Mouse (Mus musculus) adrenal gland, postnatal 36 days (tissue): ENCODE results near the gene Per1. TPM values are rescaled to one million over a fixed set of nuclear protein-coding genes. Genes with fewer than 3 reads are reported as not detected.

Experiments
- DNase-seq, 2 experiments: peaks; one replicate each; pipeline ENCODE4 v3.0.0; 2021; ENCODE audit warnings: mixed read lengths in 1 of 2
- total RNA-seq, 2 experiments: library from RNA; stranded (reverse); gene quantifications; 2 replicates each; pipeline ENCODE4 v1.2.3; 2021

Per1 gene
- total RNA-seq, 2 experiments from 2014 or later: 112 to 153 TPM

- DNase-seq: no peak
These were observed 30.5 kb upstream of the Per1 start for GRCm38 (mm10) chr11:69064259-69065133.

DNA sequence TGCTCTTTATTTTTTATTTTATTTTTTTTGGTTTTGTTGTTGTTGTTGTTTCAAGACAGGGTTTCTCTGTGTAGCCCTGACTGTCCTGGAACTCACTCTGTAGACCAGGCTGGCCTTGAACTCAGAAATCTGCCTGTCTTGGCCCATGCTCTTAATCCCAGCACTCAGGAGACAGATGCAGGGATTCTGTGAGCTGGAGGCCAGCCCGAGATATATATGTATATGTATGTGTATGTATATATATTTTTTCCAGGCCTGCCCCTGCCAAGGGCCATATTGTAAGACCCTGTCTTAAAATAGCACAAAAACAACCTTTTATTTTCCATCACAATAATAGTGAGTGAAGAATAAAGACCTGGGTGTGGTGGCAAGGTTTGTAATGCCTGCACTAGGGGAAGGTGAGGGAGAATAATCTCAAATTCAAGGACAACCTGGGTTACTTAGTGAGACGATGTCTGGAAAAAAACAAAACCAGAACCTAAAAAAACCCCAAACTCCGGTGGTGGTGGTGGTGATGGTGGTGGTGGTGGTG, 29.6 kb upstream of the Per1 start:
- no peak for DNase-seq

GRCm38 (mm10) chr11:69066163-69066861, 28.7 kb upstream of the Per1 start:
- peak; percentile 75 to 77 for DNase-seq

GRCm38 (mm10) chr11:69066956-69067355, 28.1 kb upstream of the Per1 start:
- peak; percentile 91 to 92 for DNase-seq

DNA sequence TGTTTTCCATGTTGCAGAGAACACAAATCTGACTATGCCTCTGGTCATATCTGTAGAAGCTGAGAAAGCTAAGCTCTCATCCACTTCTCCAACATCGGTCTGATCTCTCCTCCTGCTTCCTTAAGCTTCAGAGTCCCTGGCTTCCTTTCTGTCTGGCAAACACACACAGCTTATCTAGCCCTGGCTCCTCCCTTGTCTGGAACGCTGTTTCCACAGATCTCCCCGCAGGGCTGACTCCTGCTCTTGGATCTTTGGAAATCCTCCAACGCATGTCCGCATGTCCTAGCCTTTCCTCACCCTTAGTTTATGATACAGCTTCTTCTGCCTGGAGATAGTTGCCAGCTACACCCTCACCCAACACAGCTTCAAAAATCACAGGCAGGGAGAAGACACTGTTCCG, 27.4 kb upstream of the Per1 start:
- DNase-seq: peak; percentile 60 to 62

DNA sequence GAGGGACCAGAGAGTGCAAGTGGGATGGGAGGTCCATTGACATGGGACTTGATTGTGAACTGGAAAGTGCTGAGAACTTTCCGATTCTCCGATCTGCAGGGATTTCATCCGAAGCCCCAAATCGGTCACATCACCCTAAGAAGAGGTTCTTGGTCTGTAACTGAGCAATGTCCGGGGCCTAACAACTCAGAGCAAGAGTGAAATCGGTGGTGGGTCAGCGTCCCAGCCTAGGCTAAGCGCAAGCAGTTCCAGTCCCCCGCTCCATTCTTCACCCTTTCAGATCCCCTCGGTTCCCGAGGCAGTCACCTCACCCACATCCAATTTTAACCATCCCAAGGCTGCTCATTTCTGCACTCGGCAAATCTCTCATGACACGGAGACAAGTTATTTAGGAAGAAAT, 24.9 kb upstream of the Per1 start:
- DNase-seq: no peak

GRCm38 (mm10) chr11:69070590-69071222, 24.3 kb upstream of the Per1 start, which contains the start of gene Tmem107:
Gene Tmem107, plus strand, starts transcription at chr11:69070806.
- peak; percentile 94 to 96 for DNase-seq

DNA sequence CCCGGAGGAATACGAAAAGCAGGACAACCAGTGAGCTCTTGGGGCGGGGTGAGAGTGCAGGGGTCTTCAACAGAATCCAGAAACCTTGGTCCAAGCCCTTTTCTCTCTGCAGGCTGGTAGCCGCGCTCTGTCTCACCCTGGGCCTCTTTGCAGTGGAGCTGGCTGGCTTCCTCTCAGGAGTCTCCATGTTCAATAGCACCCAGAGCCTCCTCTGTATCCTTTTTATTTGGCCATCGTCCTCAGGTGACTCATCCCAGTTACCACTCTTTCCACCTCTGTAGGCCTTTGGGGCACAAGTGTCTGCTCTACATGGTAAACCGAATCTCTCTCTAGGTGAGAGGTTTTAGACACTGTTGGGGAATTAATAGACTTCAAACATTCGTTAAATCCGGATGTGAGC, 23.8 kb upstream of the Per1 start:
- peak in 1 of 2 experiments; percentile 40 for DNase-seq

DNA sequence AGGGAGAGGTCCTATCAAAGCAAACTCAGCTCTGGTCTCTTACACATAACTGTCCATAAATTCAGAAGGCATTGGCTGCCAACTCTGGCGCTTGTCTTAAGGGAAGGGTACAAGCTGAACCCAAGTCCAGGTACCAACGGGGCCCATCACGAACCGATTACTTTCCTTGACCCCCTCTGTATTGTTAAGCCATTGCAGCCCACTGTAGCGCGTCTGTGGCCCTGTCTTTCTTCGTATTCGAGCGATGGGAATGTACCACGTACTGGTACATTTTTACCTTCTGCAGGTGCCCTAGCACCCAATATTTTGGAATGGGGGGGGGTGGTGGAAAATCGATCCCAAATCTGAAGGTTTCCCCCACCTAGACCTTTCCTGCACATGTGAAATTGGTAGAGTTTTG, 22.8 kb upstream of the Per1 start:
- no peak for DNase-seq

GRCm38 (mm10) chr11:69072666-69073064, 22.4 kb upstream of the Per1 start:
- no peak for DNase-seq

GRCm38 (mm10) chr11:69073065-69073888, 21.7 kb upstream of the Per1 start:
- peak; percentile 76 to 83 for DNase-seq

DNA sequence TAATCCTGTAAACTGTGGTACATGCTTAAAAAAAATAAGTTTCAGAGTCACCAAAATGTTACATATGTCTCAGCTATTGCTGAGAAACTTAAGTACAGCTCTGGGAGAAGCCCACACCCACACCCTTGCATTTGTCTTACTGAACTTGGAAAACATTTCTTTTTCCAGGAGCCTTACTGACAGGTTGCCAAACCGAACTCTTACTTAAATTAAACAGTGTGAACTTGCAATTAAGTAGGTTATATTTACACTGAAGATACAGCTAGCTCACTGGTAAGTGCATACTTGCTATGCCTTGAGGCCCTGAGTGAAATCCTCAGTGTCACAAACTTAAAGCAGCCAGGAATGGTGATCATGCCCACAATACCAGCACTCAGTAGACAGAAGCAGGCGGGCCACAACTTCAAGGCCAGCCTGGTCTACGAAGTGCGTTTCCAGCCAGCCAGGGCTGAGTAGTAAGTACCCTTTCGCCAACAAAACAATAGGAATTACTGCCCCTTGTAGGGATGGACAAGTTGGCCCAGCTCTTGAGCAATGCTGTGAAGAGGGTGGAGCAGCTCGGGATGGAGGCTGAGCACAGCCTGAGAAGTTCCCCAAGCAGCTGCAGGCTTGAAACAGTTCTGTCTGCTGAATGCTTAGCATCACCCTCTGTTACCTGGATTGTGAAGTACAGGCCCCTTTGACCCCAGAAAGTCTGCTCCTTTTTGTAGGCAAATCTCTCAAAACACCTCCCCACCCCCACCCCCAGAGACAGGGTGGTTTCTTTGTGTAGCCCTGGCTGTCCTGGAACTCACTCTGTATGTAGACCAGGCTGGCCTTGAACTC, 20.9 kb upstream of the Per1 start:
- no peak for DNase-seq

- no peak for DNase-seq
These were observed 20.3 kb upstream of the Per1 start for GRCm38 (mm10) chr11:69074776-69075069.

DNA sequence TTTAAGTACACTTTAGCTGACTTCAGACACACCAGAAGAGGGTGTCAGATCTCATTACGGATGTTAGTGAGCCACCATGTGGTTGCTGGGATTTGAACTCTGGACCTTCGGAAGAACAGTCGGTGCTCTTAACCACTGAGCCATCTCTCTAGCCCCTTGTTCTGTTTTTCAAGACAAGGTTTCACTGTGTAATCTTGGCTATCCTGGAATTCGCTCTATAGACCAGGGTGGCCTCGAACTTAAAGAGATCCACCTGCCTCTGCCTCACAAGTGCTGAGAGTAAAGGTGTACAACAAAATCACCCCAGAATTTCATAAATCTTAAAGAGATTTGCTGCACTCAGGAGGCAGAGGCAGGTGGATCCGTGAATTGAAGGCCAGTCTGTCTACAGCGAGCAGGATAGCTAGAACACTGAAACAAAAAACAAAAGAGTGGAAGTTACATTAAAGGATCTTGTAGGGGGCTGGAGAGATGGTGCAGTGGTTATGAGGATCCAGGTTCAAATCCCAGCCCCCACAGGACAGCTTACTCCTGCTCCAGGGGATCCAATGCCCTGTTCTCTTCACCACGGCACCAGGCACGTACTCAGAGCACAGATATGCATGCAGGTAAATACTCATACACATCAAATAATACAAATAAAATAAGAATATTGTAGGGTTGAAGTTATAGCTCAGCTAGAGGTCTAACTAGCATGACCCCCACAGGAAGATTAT, 19.1 kb upstream of the Per1 start:
- DNase-seq: no peak

GRCm38 (mm10) chr11:69076572-69076971, 18.4 kb upstream of the Per1 start:
- DNase-seq: peak in 1 of 2 experiments; percentile 60

DNA sequence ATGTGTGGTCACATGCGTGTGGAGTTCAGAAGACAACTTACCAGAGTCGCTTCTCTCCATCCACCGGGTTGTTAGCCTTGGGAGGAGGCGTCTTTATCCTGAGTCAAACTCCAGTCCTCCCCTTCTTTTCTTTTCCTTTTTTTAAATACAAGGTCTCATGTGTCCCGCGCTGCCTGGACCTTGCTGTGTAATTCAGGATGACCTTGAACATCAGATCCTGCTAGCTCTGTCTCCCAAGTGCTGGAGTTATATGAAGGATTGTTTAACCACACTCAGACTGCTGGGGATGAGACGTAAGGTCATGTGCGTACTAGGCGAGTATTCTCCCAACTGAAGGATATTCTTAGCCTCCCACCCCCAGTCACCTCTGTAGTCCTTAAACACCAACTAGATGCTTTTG, 17.7 kb upstream of the Per1 start:
- no peak for DNase-seq

- no peak for DNase-seq
These were observed 17.0 kb upstream of the Per1 start for GRCm38 (mm10) chr11:69078041-69078440.

GRCm38 (mm10) chr11:69078805-69079438, 16.1 kb upstream of the Per1 start:
- no peak for DNase-seq

DNA sequence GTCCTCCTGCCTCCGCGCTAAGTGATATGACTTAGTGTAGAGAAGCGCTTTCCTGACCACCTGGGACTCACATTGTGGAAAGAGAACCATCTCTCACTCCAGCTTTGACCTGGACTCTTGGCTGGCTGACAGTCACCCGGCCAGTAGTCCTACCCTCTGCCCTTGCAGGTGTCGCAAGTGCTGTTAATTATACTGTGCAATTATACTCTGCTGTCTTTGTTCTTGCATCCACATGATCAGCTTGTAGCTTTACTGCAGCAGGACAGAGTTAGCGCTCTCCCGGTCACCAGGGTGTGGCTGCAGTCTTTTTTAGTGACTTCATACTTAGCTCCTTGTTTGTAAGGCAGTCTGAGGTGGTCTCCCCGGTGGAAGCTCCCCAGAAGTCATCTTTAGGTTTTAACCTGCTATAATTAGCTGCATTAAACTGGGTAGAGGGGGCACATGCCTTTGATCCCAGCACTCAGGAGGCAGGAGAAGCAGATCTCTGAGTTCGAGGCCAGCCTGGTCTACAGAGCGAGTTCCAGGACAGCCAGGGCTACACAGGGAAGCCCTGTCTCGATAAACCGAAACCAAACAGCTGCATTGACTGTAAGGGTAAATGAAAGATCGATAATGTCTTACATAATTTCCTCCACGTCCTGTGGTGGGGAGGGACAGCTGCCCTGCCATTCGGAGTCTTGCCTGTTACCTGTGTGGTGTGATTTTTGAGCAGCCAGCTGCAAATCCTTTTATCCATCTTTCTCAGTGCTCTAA, 14.7 kb upstream of the Per1 start:
- no peak for DNase-seq
